Mouse (Mus musculus) forebrain, embryonic 11.5 days (tissue): ENCODE data around the gene Myod1. TPM values are rescaled to one million over a fixed set of nuclear protein-coding genes. Genes with fewer than 3 reads are reported as not detected.

ENCODE experiments used
- ATAC-seq: fragments of 200-750 bp; cut with Nextera tagmentation; replicated peaks from 2 replicates; pipeline ENCODE4 v1.8.0; 2017; ENCODE audit warnings: moderate TSS enrichment; ENCODE audit not compliant: low FRiP score
- DNase-seq: peaks from one replicate; pipeline ENCODE4 v3.0.0-alpha.2; 2017; ENCODE audit warnings: low spot score
- H3K27ac ChIP-seq: fragments of 300-500 bp; sonication (generic); 2 replicates; pipeline ENCODE4 v1.5.1; 2014; ENCODE audit warnings: low read depth, low read length
- H3K27me3 ChIP-seq: fragments of 300-500 bp; sonication (generic); 2 replicates; pipeline ENCODE4 v1.6.1; 2014; ENCODE audit warnings: mild to moderate bottlenecking, low read length, mixed read lengths; ENCODE audit not compliant: control insufficient read depth, insufficient read depth
- H3K36me3 ChIP-seq: fragments of 300-500 bp; sonication (generic); 2 replicates; pipeline ENCODE4 v1.6.1; 2014; ENCODE audit warnings: mild to moderate bottlenecking, low read length, moderate library complexity, mixed read lengths; ENCODE audit not compliant: control insufficient read depth, insufficient read depth
- H3K4me1 ChIP-seq: fragments of 300-500 bp; sonication (generic); replicated peaks from 2 replicates; pipeline ENCODE4 v1.6.1; 2014; ENCODE audit warnings: low read length, mixed read lengths; ENCODE audit not compliant: control insufficient read depth, insufficient read depth
- H3K4me2 ChIP-seq: fragments of 300-500 bp; sonication (generic); 2 replicates; pipeline ENCODE4 v1.6.1; 2014; ENCODE audit warnings: low read depth, mild to moderate bottlenecking, low read length, moderate library complexity, mixed read lengths; ENCODE audit not compliant: severe bottlenecking
- H3K4me3 ChIP-seq: fragments of 300-500 bp; sonication (generic); 2 replicates; pipeline ENCODE4 v1.5.1; 2014; ENCODE audit warnings: low read depth, low read length
- H3K9ac ChIP-seq: fragments of 300-500 bp; sonication (generic); 2 replicates; pipeline ENCODE4 v1.6.1; 2014; ENCODE audit warnings: low read length
- H3K9me3 ChIP-seq: fragments of 300-500 bp; sonication (generic); 2 replicates; pipeline ENCODE4 v1.6.1; 2016; ENCODE audit warnings: low read length, mixed read lengths; ENCODE audit not compliant: control insufficient read depth
- WGBS: fragments of 180-500 bp; shearing (Covaris S2); extraction: QIAGEN DNeasy Blood & Tissue Kit; methylation state at CpG from one replicate; pipeline ENCODE4 v1.1.7; 2014; 5-methylcytosine and 5-hydroxymethylcytosine counted together
- polyA plus RNA-seq: library from polyadenylated mRNA; unstranded; fragments of >200 nt; fragmentation: Nextera tagmentation; extraction: Ambion mirVana; gene quantifications from 2 replicates; pipeline ENCODE4 v1.2.1, GENCODE M21; 2014

The Myod1 gene
- polyA plus RNA-seq, 1 experiment from 2014 or later: not detected

DNA sequence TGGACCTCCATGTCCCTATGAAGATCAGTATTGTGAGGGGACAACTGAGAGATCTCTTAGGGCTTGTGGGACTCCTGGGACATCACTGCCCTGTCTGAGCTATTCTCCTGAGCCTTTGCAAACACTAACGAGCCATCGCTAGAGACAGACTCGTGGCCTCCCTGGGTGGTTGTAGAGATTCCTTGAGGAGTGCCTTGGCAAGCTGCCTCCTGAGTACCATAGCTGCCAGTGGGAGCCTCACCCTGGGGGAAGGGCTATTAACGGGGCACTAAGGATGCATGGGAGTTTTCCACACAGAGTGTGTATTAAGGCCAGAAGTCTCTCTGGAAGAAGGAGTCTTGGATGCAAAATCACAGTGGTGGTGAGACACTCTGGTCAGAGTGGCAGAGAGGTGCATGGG, 48.7 kb downstream of the Myod1 start:
- Histone ChIP-seq H3K27me3 (no peaks in the 10 kb centered on the region), H3K4me2 (no peak overlapping the region), H3K9me3 (no peaks in the 10 kb centered on the region), H3K4me1 (0 out of 2 replicates have a peak, but pooled peaks cover 7% of the 10 kb centered on the region), H3K9ac (no peak overlapping the region), H3K27ac (no peak overlapping the region), H3K4me3 (no peak overlapping the region), H3K36me3 (no peaks in the 10 kb centered on the region)
- DNase-seq: no peak
- 58% methylated on average over 4 of the region's 4 CpGs for WGBS
- no peak for ATAC-seq

Other genes starting within 250 kb of the Myod1 start
- gene Abcc8, start 196.4 kb upstream of the Myod1 start, polyA plus RNA-seq: 0.55 and 0.79 TPM in 2 replicates
- 3.1 and 4.7 TPM in 2 replicates for gene Ush1c, start 138.0 kb upstream of the Myod1 start, polyA plus RNA-seq
- gene Otog, start 135.5 kb upstream of the Myod1 start, polyA plus RNA-seq: 0.11 and 0.16 TPM in 2 replicates
- 0.92 and 1.0 TPM in 2 replicates for gene Kcnc1, start 20.0 kb downstream of the Myod1 start, polyA plus RNA-seq